Mouse (Mus musculus) layer of hippocampus, adult 2 months (tissue): ENCODE data around the gene P4ha2. TPM values are rescaled to one million over a fixed set of nuclear protein-coding genes. Genes with fewer than 3 reads are reported as not detected.
A peak's percentile ranks its signal among the peaks of the same experiment; 100 is the strongest.

Experiments
- DNase-seq, 2 experiments: peaks; one replicate each; pipeline ENCODE4 v3.0.0; 2022; ENCODE audit warnings: low spot score in 2 of 2
- H3K27ac ChIP-seq: fragments of 200-600 bp; 2 replicates; pipeline ENCODE4 v1.8.1; 2022
- H3K4me3 ChIP-seq: fragments of 200-600 bp; 2 replicates; pipeline ENCODE4 v1.8.1; 2022; ENCODE audit warnings: mild to moderate bottlenecking
- CTCF ChIP-seq: fragments of 200-600 bp; conservative IDR thresholded peaks from 2 replicates; pipeline ENCODE4 v1.8.1; 2022; ENCODE audit warnings: antibody characterized with exemption, mild to moderate bottlenecking, moderate library complexity
- total RNA-seq, 2 experiments: library from RNA; stranded (reverse); gene quantifications; 2 replicates each; pipeline ENCODE4 v1.2.3; 2021

The P4ha2 gene
- total RNA-seq, 2 experiments from 2014 or later = 18.6 to 28.7 TPM

DNA sequence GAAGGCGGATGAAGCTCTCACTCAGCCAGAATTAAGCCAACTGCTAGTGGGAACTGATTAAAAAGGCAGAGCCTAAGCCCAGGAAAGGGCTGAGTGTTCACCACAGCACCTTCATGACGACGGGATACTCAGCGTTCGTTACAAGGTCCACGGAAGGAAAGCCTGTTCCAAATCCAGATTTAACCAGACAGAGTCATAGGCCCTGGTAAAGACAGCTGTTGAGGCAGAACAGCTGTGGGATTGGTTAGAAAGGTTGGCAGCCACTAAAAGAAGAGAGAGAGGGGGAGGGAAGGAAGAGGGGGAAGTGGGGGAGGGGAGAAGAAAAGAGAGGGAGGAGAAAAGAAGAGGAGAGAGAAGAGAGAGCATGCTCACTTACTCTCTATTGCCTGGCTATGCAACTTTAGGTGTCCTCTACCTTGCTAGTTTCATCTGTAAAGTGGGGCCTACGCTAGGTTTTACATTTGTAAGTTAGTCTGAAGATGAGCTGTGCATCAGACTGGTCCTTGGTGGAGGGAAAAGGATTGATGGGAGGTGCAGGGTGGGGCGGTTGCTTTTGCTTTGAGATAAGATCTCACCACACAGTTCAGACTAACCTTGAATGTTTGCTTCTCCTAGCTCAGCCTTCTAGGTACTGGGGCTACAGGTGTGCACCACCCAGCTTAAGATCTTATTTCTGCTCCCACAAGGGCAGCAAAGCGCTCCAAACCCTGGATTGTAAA, 37.0 kb upstream of the P4ha2 start:
- Histone ChIP-seq H3K27ac (peak overlapping the region; percentile 73), H3K4me3 (no peak overlapping the region)
- DNase-seq = no peak
- TF ChIP-seq CTCF = no peak

GRCm38 (mm10) chr11:54063472-54063775, 36.5 kb upstream of the P4ha2 start:
- no peak for TF ChIP-seq CTCF
- no peak for DNase-seq
- Histone ChIP-seq H3K27ac (0 out of 2 replicates have a peak overlapping the region, but pooled peaks have one; percentile 3), H3K4me3 (no peak overlapping the region)

GRCm38 (mm10) chr11:54064412-54064978, 35.4 kb upstream of the P4ha2 start:
- no peak for DNase-seq
- H3K27ac ChIP-seq = no peak overlapping the region
- TF ChIP-seq CTCF = no peak
- no peak overlapping the region for H3K4me3 ChIP-seq

DNA sequence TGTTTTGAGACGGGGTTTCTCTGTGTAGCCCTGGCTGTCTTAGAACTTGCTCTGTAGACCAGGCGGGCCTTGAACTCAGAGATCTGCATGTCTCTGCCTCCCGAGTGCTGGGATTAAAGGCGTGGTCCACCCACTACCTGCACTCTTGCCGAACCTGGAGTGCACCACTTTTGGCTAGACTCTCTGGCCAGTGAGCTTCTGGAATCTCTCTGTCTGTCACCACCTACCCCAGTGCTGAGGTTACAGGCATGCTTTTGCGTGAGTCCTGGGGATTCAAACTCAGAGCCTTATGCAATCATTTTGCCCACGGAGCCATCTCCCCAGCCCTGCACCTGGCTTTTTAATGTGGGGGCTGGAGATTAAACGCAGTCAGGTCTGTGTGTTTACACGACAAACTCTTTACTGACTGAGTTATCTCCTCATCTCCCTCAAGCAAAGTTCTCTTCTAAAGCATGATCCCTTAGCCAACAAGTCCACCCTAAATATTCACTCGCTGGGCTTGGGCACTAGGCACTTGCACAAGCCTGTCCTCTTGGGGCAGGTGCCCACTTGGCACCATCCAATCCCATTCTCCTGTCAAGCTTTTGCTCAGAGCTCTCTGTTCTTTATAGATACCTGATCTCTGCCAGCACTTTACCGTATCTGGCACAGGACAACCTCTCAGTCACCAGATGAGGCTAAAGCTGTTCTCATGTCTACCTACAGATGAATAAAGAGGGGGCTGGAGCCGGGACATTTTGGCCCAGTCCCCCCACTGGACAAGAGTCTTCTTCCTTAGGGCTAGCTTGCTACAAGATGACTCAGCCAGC, 34.6 kb upstream of the P4ha2 start:
- no peak for TF ChIP-seq CTCF
- no peak overlapping the region for H3K27ac ChIP-seq
- no peak for DNase-seq
- H3K4me3 ChIP-seq = no peak overlapping the region

DNA sequence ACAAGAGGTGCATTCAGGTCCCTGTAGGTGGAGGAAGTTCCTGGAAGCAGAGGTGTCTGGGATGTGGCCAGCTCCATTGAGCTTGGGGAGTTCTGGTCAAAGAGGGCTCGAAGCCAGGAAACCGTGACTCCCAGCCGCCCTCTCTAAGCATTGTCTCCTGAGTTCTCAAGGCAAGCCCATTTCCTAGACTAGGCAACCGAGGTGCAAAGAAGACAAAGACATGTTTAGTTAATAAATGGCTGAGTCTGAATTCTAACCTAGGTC, 34.0 kb upstream of the P4ha2 start:
- no peak for DNase-seq
- H3K4me3 ChIP-seq = no peak overlapping the region
- TF ChIP-seq CTCF = no peak
- H3K27ac ChIP-seq = no peak overlapping the region

DNA sequence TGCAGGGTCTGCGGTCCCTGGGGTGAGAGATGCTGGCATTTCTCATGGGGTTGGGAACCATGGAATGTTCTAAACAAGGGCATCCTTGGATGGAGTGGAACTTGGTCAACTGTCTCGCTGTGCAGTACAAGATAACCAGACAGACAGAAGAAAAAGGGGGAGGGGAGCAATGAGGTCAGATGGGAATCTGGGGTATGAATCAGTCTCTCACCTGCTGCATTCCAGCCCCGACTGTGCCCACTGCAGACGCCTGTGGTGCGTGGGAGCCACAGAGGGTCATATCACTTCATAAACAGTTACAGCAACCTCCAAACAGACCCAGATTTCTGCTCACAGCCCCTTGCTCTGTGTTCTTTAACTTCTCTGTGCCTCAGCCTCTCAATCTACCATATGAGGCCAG, 33.5 kb upstream of the P4ha2 start:
- H3K4me3 ChIP-seq = no peak overlapping the region
- TF ChIP-seq CTCF = no peak

GRCm38 (mm10) chr11:54067318-54067995, 32.4 kb upstream of the P4ha2 start:
- TF ChIP-seq CTCF = no peak
- H3K27ac ChIP-seq = peak overlapping the region; percentile 78; the same call in 1 of the 2 replicates
- DNase-seq = no peak
- H3K4me3 ChIP-seq = peak overlapping the region; percentile 53; the same call in 1 of the 2 replicates

More for the DNA sequence above, 33.5 kb upstream of the P4ha2 start:
- no peak for DNase-seq
- H3K27ac ChIP-seq = no peak overlapping the region

- no peak for TF ChIP-seq CTCF
- no peak for DNase-seq
- Histone ChIP-seq H3K4me3 (peak overlapping the region; percentile 53), H3K27ac (peak overlapping the region; percentile 78)
These were observed 31.8 kb upstream of the P4ha2 start for GRCm38 (mm10) chr11:54067996-54068519.

DNA sequence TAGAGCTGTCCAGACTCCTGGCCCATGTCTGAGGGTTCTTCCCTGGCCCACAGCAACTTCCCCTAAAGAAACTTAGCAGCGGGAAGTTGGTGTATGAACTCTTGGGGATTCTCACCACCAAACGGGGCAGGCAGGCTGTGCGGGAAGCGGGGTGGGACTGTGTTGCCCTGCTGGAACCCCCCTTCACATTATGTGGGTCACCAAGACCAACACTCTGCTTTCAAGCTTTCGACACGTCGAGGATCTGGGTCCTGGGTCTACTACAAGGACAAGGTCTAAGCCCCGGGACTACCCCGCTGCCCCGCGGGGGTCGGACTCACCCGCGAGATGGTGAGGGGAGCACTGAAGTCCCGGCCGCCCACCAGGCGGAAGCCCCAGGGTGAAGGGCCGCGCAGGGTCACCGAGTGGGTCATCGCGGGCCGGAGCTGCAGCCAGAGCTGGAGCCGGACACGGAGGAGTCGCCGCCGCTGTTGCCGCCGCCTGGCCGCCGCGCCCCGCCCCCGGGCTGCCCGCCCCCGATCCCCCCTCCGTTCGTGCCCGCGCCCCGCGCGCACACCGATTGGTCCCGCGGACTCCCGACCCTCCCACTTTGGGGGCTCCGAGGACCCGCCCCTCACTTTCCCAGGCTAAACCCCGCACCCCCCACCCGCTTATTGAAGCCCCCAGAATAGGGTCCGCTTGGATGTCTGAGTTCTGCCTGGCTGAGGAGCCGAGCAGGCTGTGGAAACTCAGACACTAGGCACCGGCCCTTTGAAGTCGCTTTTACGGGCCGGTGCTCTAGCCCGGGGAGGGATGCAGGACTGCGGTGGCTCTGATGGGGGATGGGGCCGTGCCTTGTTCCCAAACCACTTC, 31.1 kb upstream of the P4ha2 start, which contains the start of gene Pdlim4:
Pdlim4 (minus strand) TSS at position 495 of the 852 bp plus-strand sequence.
- no peak for TF ChIP-seq CTCF
- DNase-seq = no peak
- Histone ChIP-seq H3K27ac (peak within 1 kb of the TSS; percentile 78), H3K4me3 (peak within 1 kb of the TSS; percentile 53)

DNA sequence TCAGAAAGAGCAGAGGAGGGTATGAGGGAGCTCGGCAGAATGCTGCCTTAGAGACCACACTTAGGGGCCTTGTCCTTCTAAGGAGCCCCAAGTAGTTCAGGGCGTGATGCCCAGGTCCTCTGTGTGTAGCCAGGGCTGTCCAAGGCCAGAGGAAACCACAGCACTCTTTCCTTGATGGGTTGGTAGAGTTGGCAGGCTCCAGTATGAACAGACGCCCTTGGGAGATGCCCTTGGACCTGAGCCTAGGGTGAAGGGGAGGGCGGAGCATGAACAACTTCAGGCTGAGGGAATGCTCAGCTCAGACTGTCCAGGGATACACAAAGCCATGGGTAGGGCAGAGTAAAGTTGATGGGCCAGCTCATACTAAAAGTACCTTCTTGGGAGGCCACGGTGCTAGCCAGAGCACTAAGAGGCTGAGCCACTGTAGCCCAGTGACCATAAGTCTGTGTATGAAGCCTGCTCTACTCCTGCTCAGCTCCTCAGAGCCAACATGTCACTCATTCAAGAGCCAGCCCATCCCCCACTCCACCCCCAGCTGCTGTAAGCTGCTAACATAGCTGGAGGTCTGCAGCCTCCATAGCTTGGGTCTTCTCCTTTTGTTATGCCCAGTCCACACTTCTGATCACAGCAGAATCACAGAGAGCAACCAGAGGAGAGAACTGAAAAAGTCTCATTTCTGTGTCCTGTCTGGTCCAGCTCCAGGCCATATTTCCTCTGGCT, 28.0 kb upstream of the P4ha2 start:
- no peak for DNase-seq
- TF ChIP-seq CTCF = no peak
- no peak overlapping the region for H3K4me3 ChIP-seq
- no peak overlapping the region for H3K27ac ChIP-seq

- no peak for DNase-seq
- no peak for TF ChIP-seq CTCF
- Histone ChIP-seq H3K4me3 (no peak overlapping the region), H3K27ac (no peak overlapping the region)
These were observed 26.6 kb upstream of the P4ha2 start for GRCm38 (mm10) chr11:54073291-54073690.
